Mouse (Mus musculus) ovary, postnatal 10 days (tissue): ENCODE measurements around the gene Tmem143.
"Not testable (repeated sequence)": the region's sequence is repeated elsewhere in the genome, so short reads cannot be mapped to it uniquely, and the experiment has no call there.

Experiments
- DNase-seq: peaks from one replicate; pipeline ENCODE4 v3.0.0; 2022; ENCODE audit warnings: low spot score

Tmem143 gene

GRCm38 (mm10) chr7:45896517-45897257, at the start of gene Tmem143, which contains the start of gene Syngr4:
Gene Tmem143 (plus strand): TSS chr7:45896941.
Gene Syngr4 (minus strand): TSS chr7:45896714.
- peak; percentile 85 for DNase-seq

GRCm38 (mm10) chr7:45848447-45849027, 48.2 kb upstream of the Tmem143 start:
- DNase-seq = no peak

GRCm38 (mm10) chr7:45850661-45851060, 46.1 kb upstream of the Tmem143 start:
- no peak for DNase-seq

DNA sequence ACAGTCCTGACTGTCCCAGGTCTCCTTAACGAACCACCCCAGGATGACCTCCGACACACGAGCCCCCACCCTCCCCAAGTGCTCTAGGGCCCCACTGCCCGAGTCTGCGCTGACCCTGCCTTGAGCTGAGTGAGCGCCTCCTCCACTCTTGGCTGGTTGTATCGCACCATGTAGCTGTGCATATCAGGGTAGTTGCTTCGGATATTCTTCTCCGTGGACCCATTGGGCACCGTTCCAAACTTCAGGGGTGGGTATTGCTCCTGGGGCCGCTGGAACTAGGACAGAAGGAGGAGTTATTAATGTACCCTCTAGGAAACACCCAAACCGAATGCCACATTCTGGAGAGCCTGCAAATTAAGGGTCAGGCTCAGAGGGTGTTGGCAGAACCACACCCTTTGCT, 43.7 kb upstream of the Tmem143 start:
- DNase-seq = no peak

- DNase-seq = no peak
Measured at GRCm38 (mm10) chr7:45856950-45857901, 39.5 kb upstream of the Tmem143 start.

GRCm38 (mm10) chr7:45859008-45859407, 37.7 kb upstream of the Tmem143 start:
- DNase-seq = no peak

DNA sequence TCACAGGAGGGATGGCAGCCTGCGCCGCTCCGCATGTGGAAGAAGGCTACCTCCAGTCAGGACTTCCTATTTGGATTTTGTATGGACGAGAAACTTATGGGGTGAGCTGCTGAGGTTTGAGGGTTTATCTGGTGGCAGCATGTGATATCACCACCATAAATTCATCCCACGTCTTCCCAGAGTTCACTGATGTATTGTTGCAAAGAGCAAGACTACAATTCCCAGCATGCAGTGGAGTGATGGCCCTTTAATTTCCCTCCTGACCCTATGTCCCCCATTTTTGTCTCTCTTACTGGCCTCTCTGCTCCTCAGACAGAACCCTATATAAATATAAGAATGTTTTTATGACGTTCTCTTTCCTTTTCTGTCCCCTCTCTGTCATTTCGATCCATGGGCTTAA, 33.9 kb upstream of the Tmem143 start:
- DNase-seq = no peak

DNA sequence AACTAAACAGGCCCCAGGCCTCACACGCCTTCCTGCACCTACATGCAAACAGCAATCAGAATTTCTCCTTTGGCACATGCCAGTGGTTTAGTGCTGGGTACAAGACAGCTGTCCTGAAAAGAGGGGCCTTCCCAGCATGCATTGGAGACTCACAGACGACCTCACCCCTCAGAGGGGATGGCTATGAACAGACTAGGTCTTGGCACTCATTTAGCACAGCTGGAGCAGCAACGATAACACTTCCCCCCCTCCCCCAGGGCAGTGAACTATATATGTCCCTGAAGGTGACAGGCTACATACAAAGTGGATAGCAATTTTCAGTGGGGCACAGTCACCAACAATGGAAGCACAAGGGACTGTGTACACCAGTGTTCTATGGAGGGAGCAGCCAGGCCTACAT, 32.3 kb upstream of the Tmem143 start:
- DNase-seq = no peak

DNA sequence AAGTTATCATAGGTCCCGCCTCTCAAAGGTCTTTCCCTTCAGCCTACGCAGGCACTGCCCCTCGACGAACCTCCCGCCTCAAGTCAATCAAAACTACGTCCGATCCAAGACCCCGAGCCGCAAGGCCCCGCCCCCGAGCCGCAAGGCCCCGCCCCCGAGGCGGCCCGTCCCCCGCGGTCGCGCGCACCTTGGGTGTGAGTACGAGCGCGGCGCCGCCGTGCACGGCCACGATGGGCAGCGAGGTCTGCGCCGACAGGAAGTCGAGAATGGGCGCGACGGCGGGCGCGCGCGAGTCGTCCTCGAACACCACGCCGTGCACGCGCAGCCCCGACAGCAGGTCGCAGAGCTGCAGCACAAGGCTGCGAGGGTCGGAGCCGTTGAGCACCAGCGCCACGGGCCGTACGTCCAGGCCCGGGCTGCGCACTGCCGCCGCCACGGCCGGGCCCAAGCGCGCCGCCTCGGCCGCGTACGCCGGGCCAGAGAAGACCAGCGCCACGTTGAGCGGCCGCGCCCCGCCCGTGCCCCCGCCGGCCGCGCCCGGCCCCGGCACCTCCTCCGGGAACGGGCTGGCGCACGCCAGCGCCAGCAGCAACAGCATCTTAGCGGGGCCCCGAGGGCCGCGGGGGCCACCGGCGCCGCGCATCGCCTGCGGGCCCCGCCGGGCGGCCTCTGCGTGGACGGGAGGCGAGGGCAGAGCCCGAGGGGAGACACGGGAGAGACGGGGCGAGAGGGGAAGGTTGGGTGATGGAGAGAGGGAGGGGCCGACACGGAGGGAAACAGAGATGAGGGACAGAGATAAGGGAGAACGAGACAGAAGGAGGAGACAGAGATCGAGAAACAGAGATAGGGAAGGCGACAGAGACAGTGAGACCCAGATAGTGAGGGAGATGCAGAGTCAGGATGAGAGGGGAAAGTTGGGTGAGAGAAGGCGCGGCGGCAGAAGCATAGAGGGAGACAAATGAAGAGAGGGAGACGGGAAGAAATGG, 30.5 kb upstream of the Tmem143 start:
- peak; percentile 87 for DNase-seq

DNA sequence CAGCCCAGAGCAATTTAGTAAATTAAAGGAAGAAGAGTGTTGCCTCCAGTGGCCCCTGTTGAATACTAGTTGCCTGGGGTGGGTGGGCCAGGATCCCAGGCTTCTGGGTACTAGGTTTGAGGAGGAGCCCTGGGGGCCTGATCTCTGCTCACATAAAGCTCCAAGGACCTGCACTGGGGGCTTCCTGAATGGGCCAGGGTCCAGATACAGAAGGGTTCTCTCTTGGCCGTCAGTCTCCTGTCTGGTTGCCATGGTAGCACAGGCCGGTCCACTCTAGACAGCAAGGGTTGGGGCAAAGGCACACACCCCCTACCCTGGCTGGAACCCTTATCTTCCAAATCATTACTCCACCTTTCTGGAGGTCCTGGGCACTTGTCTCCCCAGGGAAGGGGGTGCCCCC, 28.9 kb upstream of the Tmem143 start:
- no peak for DNase-seq

- no peak for DNase-seq
Measured at GRCm38 (mm10) chr7:45869107-45869670, 27.6 kb upstream of the Tmem143 start.

DNA sequence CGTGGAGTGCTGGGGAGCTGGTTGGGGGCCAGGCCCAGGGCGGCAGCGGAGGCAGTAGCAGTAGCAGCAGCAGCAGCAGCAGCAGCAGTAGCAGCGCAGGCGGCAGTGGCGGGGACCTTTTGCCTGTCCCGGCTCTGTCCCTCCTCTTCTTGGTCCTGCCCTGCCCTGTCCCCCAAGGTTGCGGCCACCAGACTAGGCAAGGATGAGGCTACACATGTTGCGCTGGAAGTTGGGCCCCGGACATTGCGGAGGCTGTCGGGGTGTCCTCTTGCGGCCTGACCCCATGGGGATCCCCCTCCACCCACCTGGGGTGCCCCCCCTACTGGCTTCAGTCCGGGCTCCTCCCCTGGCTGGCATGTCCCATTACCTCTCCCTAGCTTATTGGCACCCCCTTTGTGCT, 27.0 kb upstream of the Tmem143 start:
- DNase-seq = no peak

DNA sequence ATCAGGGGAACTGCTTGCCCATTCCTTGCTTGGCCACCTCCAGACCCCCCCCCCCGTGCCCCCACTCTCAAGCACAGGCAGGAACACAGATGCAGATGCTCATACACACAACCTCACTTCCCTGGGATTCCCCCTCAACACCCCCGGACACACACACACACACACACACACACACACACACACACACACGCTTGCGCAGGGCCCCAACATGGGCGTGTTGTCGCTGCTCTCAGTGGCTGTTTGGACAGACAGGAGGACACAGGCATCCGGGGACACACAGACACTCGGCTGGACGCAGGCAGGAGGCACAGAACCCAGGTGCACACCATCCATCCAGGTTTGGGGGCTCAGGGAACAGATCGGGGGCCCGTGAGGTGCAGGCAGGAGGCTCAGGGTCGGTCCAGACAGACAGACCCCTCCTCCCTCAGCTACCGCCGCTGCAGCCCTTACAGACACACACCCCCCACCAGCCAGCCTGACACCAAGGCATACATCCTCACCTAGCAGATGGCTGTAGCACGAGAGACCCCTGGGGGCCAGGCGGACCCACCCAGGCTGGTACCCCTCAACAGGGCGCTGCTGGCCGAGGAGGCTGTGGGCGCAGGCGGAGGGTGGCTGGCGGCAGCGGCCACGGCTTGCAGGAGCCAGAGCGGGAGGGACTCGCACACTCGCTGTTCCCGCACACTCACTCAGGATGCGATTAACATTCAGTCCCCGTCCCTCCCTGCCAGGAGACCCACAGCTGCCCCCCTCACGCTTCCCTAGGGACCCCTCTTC, 26.3 kb upstream of the Tmem143 start:
- no peak for DNase-seq

GRCm38 (mm10) chr7:45872624-45873023, 24.1 kb upstream of the Tmem143 start, which contains the start of gene Kdelr1:
Gene Kdelr1 (plus strand): TSS chr7:45872772.
- peak; percentile 83 for DNase-seq

DNA sequence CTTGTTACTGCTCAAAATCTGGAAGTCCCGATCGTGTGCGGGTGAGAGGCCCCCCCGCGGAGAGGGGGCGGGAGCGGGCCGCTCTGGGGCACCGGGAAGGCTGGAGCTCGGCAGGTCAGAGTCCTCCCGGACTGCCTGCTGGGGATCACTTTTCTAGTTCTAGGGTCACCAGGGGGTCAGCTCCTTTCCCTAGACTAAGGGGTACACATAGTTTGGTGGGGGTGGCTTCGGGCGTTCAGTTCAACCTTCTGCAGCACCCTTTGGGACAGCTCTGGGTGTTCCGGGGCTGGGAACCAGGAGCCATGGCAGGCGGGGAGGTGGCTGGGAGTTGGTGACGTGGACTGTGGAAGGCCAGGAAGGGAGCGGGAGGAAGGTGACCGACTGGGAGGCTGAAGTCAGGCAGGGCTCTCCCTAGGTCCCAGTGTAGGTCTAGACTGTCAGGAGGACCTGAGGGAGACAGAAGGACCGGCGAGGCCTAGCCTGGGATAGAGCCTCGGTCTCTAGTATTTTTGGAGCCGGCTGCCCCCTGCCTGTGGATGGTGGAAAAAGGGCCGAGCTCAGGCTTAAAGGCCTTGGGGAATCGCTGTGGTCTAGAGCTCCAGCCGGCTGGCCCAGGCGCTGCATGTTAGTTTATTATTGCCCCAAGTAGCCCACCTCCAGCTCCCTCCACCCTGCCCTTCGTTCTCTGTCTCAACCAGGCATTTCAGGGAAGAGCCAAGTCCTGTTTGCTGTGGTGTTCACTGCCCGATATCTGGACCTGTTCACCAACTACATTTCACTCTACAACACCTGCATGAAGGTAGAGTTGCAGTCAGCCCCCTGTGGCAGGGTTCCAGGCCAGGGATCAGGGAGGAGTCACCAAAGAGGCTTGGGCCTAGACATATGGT, 23.4 kb upstream of the Tmem143 start:
- DNase-seq = peak; percentile 49

- DNase-seq = no peak
Measured at GRCm38 (mm10) chr7:45876895-45877294, 19.8 kb upstream of the Tmem143 start.

DNA sequence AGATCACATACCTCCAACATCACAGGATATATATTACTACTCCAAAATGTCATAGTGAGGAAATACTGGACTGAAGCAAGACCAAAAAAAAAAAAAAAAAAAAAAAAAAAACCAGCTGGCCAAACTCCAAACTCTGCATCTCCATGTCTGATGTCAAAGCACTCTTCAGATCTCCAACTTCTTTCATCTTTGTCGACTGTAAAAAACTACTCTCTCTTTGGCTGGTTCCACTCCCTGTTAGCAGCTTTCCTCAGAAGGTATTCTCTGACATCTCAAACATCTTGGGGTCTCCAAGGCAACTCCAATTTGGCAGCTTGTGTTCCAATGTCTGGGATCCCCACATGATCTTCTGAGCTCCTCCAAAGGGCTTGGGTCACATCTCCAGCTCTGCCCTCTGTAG, 18.5 kb upstream of the Tmem143 start, which contains the start of gene Grin2d:
Gene Grin2d (minus strand): TSS at position 101 of the 400 bp plus-strand sequence.
- DNase-seq = not testable (repeated sequence)

- DNase-seq = no peak
Measured at GRCm38 (mm10) chr7:45880531-45880930, 16.2 kb upstream of the Tmem143 start.

DNA sequence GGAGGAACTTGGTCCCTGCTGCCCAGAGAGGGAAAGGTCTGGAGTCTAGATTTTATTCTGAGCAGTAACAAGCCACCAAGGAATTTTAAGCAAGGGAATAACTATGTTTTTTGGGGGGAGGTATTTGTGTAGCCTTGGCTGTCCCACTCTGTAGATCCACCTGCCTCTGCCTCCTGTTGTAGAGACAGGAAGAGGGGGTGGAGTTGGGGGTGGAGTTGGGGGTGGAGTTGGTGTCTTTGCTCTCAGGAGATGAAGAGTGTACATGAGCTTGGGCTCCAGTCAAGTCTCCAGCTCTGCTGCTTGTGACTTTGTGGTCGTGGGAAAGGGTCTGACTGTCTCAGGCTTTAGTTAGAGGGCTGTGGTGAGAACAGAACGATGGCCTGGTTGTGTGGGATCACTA, 15.7 kb upstream of the Tmem143 start:
- DNase-seq = no peak
